Mouse (Mus musculus) megakaryocyte, adult 5-6 weeks (primary cell): Measurements from ENCODE around the gene Pfkfb4. TPM values are rescaled to one million over a fixed set of nuclear protein-coding genes. Genes with fewer than 3 reads are reported as not detected.

Experiments
- ATAC-seq: 2 replicates; pipeline ENCODE4 v1.8.0; 2016; ENCODE audit warnings: mild to moderate bottlenecking, inconsistent platforms; ENCODE audit not compliant: poor library complexity, severe bottlenecking
- total RNA-seq, 2 experiments: library from RNA; stranded (forward) in 1 of 2; stranded (reverse) in 1 of 2; fragments of 153-499, 151-499 nt in 1 of 2; fragments of 221-1000, 200-1000 nt in 1 of 2; gene quantifications; 2 replicates each; pipeline versions ENCODE4 v1.2.3 to v1.2.4; 2015 to 2017

Pfkfb4 gene
- total RNA-seq (2015) (19.3 and 22.4 TPM in 2 replicates), total RNA-seq (2017) (53.1 and 64.9 TPM in 2 replicates)

- ATAC-seq, result peak; percentile 80
Observed at GRCm38 (mm10) chr9:108991428-108992084, at the start of gene Pfkfb4. Pfkfb4 (plus strand) TSS chr9:108991778.

- no peak for ATAC-seq
Observed at GRCm38 (mm10) chr9:108945111-108945510, 46.5 kb upstream of the Pfkfb4 start.

GRCm38 (mm10) chr9:108945608-108946007 lies 46.0 kb upstream of the Pfkfb4 start:
- ATAC-seq, result no peak

- no peak for ATAC-seq
Observed at GRCm38 (mm10) chr9:108949231-108949966, 42.2 kb upstream of the Pfkfb4 start.

GRCm38 (mm10) chr9:108949967-108950728 lies 41.4 kb upstream of the Pfkfb4 start:
- ATAC-seq, result no peak

- no peak for ATAC-seq
Observed at GRCm38 (mm10) chr9:108953081-108953636, 38.4 kb upstream of the Pfkfb4 start, which contains the start of gene Col7a1. Col7a1 (plus strand) TSS chr9:108953586.

- no peak for ATAC-seq
Observed at GRCm38 (mm10) chr9:108955241-108955640, 36.3 kb upstream of the Pfkfb4 start.

- ATAC-seq, result no peak
Observed at GRCm38 (mm10) chr9:108955846-108956245, 35.7 kb upstream of the Pfkfb4 start.

- no peak for ATAC-seq
Observed at GRCm38 (mm10) chr9:108963577-108963976, 28.0 kb upstream of the Pfkfb4 start.

GRCm38 (mm10) chr9:108964338-108964737 lies 27.2 kb upstream of the Pfkfb4 start:
- no peak for ATAC-seq

- ATAC-seq, result no peak
Observed at GRCm38 (mm10) chr9:108970623-108971022, 21.0 kb upstream of the Pfkfb4 start.

GRCm38 (mm10) chr9:108976483-108976882 lies 15.1 kb upstream of the Pfkfb4 start:
- ATAC-seq, result no peak

GRCm38 (mm10) chr9:108977966-108978365 lies 13.6 kb upstream of the Pfkfb4 start:
- no peak for ATAC-seq

- ATAC-seq, result no peak
Observed at GRCm38 (mm10) chr9:108982498-108982897, 9.1 kb upstream of the Pfkfb4 start.

GRCm38 (mm10) chr9:108983209-108983608 lies 8.4 kb upstream of the Pfkfb4 start:
- no peak for ATAC-seq

- ATAC-seq, result no peak
Observed at GRCm38 (mm10) chr9:108985710-108986109, 5.9 kb upstream of the Pfkfb4 start, which contains the start of gene Ucn2. Ucn2 (plus strand) TSS chr9:108986010.

GRCm38 (mm10) chr9:108987704-108988350 lies 3.8 kb upstream of the Pfkfb4 start:
- no peak for ATAC-seq

GRCm38 (mm10) chr9:108989802-108990461 lies 1.6 kb upstream of the Pfkfb4 start:
- peak; percentile 19; the same call in 1 of the 2 replicates for ATAC-seq

GRCm38 (mm10) chr9:108990462-108990820 lies 1.1 kb upstream of the Pfkfb4 start:
- no peak for ATAC-seq

GRCm38 (mm10) chr9:108992085-108992469 lies 499 bp downstream of the Pfkfb4 start:
- no peak; the same call in 1 of the 2 replicates for ATAC-seq
